Mouse (Mus musculus): ENCODE measurements around the gene Fcrl6. TPM values are rescaled to one million over a fixed set of nuclear protein-coding genes. Genes with fewer than 3 reads are reported as not detected.

The Fcrl6 gene
- 0.12 and 0.21 TPM in 2 replicates for polyA plus RNA-seq (2012; rRNA removed)

- no peak for DNase-seq (ENCODE audit: low read depth)
- TF ChIP-seq CTCF (IDR thresholded peaks at IDR 0.05; ENCODE audit: borderline replicate concordance, extremely low read depth, insufficient read depth, insufficient read length) (no peak), POLR2A (IDR thresholded peaks at IDR 0.05; ENCODE audit: borderline replicate concordance, extremely low read depth, insufficient read depth, insufficient read length, poor library complexity, severe bottlenecking) (no peak)
Measured at GRCm38 (mm10) chr1:172602326-172602725, at the start of gene Fcrl6. TSS of gene Fcrl6 (minus strand) at chr1:172602551.

GRCm38 (mm10) chr1:172651288-172651987 is 49.1 kb upstream of the Fcrl6 start:
- DNase-seq (ENCODE audit: low read depth) = no peak
- TF ChIP-seq POLR2A (IDR thresholded peaks at IDR 0.05; ENCODE audit: borderline replicate concordance, extremely low read depth, insufficient read depth, insufficient read length, poor library complexity, severe bottlenecking) (no peak), CTCF (IDR thresholded peaks at IDR 0.05; ENCODE audit: borderline replicate concordance, extremely low read depth, insufficient read depth, insufficient read length) (no peak)

GRCm38 (mm10) chr1:172650519-172651287 is 48.4 kb upstream of the Fcrl6 start:
- peak; percentile 27 for DNase-seq (ENCODE audit: low read depth)
- TF ChIP-seq POLR2A (IDR thresholded peaks at IDR 0.05; ENCODE audit: borderline replicate concordance, extremely low read depth, insufficient read depth, insufficient read length, poor library complexity, severe bottlenecking) (no peak), CTCF (IDR thresholded peaks at IDR 0.05; ENCODE audit: borderline replicate concordance, extremely low read depth, insufficient read depth, insufficient read length) (peak; percentile 49; the same call in 1 of the 2 replicates)

GRCm38 (mm10) chr1:172649396-172649795 is 47.0 kb upstream of the Fcrl6 start:
- no peak for DNase-seq (ENCODE audit: low read depth)
- TF ChIP-seq CTCF (IDR thresholded peaks at IDR 0.05; ENCODE audit: borderline replicate concordance, extremely low read depth, insufficient read depth, insufficient read length) = no peak
- no peak for TF ChIP-seq POLR2A (IDR thresholded peaks at IDR 0.05; ENCODE audit: borderline replicate concordance, extremely low read depth, insufficient read depth, insufficient read length, poor library complexity, severe bottlenecking)

GRCm38 (mm10) chr1:172647236-172647635 is 44.9 kb upstream of the Fcrl6 start:
- DNase-seq (ENCODE audit: low read depth) = peak; percentile 22
- TF ChIP-seq CTCF (IDR thresholded peaks at IDR 0.05; ENCODE audit: borderline replicate concordance, extremely low read depth, insufficient read depth, insufficient read length) = no peak
- TF ChIP-seq POLR2A (IDR thresholded peaks at IDR 0.05; ENCODE audit: borderline replicate concordance, extremely low read depth, insufficient read depth, insufficient read length, poor library complexity, severe bottlenecking) = no peak

- no peak for TF ChIP-seq CTCF (IDR thresholded peaks at IDR 0.05; ENCODE audit: borderline replicate concordance, extremely low read depth, insufficient read depth, insufficient read length)
- TF ChIP-seq POLR2A (IDR thresholded peaks at IDR 0.05; ENCODE audit: borderline replicate concordance, extremely low read depth, insufficient read depth, insufficient read length, poor library complexity, severe bottlenecking) = no peak
- peak; percentile 27 for DNase-seq (ENCODE audit: low read depth)
Measured at GRCm38 (mm10) chr1:172638781-172639180, 36.4 kb upstream of the Fcrl6 start.

- peak; percentile 31 for DNase-seq (ENCODE audit: low read depth)
Measured at GRCm38 (mm10) chr1:172637801-172638200, 35.5 kb upstream of the Fcrl6 start.

GRCm38 (mm10) chr1:172636266-172636665 is 33.9 kb upstream of the Fcrl6 start:
- TF ChIP-seq POLR2A (IDR thresholded peaks at IDR 0.05; ENCODE audit: borderline replicate concordance, extremely low read depth, insufficient read depth, insufficient read length, poor library complexity, severe bottlenecking) = no peak
- TF ChIP-seq CTCF (IDR thresholded peaks at IDR 0.05; ENCODE audit: borderline replicate concordance, extremely low read depth, insufficient read depth, insufficient read length) = no peak
- DNase-seq (ENCODE audit: low read depth) = no peak

More at GRCm38 (mm10) chr1:172637801-172638200, 35.5 kb upstream of the Fcrl6 start:
- TF ChIP-seq CTCF (IDR thresholded peaks at IDR 0.05; ENCODE audit: borderline replicate concordance, extremely low read depth, insufficient read depth, insufficient read length) (peak; percentile 2; the same call in 1 of the 2 replicates), POLR2A (IDR thresholded peaks at IDR 0.05; ENCODE audit: borderline replicate concordance, extremely low read depth, insufficient read depth, insufficient read length, poor library complexity, severe bottlenecking) (no peak)

GRCm38 (mm10) chr1:172635258-172635657 is 32.9 kb upstream of the Fcrl6 start:
- no peak for TF ChIP-seq POLR2A (IDR thresholded peaks at IDR 0.05; ENCODE audit: borderline replicate concordance, extremely low read depth, insufficient read depth, insufficient read length, poor library complexity, severe bottlenecking)
- TF ChIP-seq CTCF (IDR thresholded peaks at IDR 0.05; ENCODE audit: borderline replicate concordance, extremely low read depth, insufficient read depth, insufficient read length) = no peak
- DNase-seq (ENCODE audit: low read depth) = peak; percentile 20

GRCm38 (mm10) chr1:172634136-172634535 is 31.8 kb upstream of the Fcrl6 start:
- DNase-seq (ENCODE audit: low read depth) = no peak
- TF ChIP-seq CTCF (IDR thresholded peaks at IDR 0.05; ENCODE audit: borderline replicate concordance, extremely low read depth, insufficient read depth, insufficient read length) (no peak), POLR2A (IDR thresholded peaks at IDR 0.05; ENCODE audit: borderline replicate concordance, extremely low read depth, insufficient read depth, insufficient read length, poor library complexity, severe bottlenecking) (no peak)
